ENCODE assay signal across 9 mouse cellular contexts in the genomic region with DNA sequence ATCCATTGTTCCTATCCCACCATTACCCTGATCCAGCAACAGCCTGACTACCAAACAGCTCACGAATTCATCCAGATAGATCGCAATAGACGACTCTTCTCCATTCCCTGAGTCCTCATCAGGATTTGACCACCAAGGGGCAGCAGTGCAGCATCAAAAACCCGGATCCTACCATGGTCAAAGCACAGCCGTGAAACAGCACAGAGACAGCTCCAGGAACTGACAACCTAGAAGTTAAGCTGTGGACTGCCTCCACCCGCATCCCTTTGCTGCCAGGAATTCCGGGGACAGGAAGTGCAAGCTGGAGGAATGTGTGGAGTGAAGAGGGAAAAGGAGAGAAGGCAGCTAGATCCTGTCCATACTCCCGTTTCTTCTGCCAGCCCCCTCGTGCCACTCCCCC. TPM values are rescaled to one million over a fixed set of nuclear protein-coding genes. Genes with fewer than 3 reads are reported as not detected.
DNase-seq lines count a peak whose midpoint lies in the region; ATAC-seq and TF ChIP-seq lines count a peak whose summit lies in the region.
"Had no signal": no experiment of that assay in that cellular context is flagged by ENCODE, and none has a peak within 500 bp of the region (broad histone marks: within the 10 kb centered on the region; RNA-seq: fewer than 3 reads in every experiment).

No protein-coding gene starts in this region.

- DNase-seq in MEL (ENCODE audit: low read depth, low spot score), result peak; percentile 47
- peak; percentile 81 for DNase-seq in brain, adult 2 months (ENCODE audit: low read depth, low spot score)
- DNase-seq in forelimb bud, embryonic 11.5 days (ENCODE audit: low read depth, low spot score), result peak; percentile 63
- DNase-seq in heart, postnatal 36 days, result peak; percentile 83 to 84
- peak; percentile 84 for DNase-seq in layer of hippocampus, adult 11-12 months (ENCODE audit: low spot score)
- DNase-seq in lung, postnatal 0 days (ENCODE audit: low spot score), result peak; percentile 95
- DNase-seq in ovary, postnatal 36 days (ENCODE audit: low spot score), result peak; percentile 71
- DNase-seq in urinary bladder, postnatal 36 days (ENCODE audit: low spot score in 2 of 2), result peak; percentile 72 to 80

- no peak overlapping the region for H3K4me2 ChIP-seq in lung, postnatal 0 days (replicated peaks; ENCODE audit: low read depth, low read length)
- H3K4me2 ChIP-seq: liver, embryonic 15.5 days had no signal

- peak; percentile 76 for TF ChIP-seq RAD21 in MEL (IDR thresholded peaks at IDR 0.05; ENCODE audit: low read depth, low read length)

- no peak overlapping the region for H3K27ac ChIP-seq in MEL (ENCODE audit: control insufficient read depth, low read depth, low read length)
- H3K27ac ChIP-seq in lung, postnatal 0 days (ENCODE audit: low read length), result no peak overlapping the region
- H3K27ac ChIP-seq: liver, embryonic 15.5 days had no signal

- no peaks in the 10 kb centered on the region for H3K36me3 ChIP-seq in MEL (ENCODE audit: control insufficient read depth in 1 of 2, insufficient read depth in 2 of 2, low read length in 2 of 2)
- no peaks in the 10 kb centered on the region for H3K36me3 ChIP-seq in lung, postnatal 0 days (ENCODE audit: insufficient read depth, low read length)
- H3K36me3 ChIP-seq: liver, embryonic 15.5 days had no signal

- peak; percentile 70 for ATAC-seq in lung, postnatal 0 days

- no peak for TF ChIP-seq EP300 in MEL (IDR thresholded peaks at IDR 0.05; ENCODE audit: low read depth in 1 of 2, low read length in 2 of 2)
- peak; percentile 56 for TF ChIP-seq EP300 in lung, postnatal 0 days (IDR thresholded peaks at IDR 0.05)

- no peaks in the 10 kb centered on the region; a peak in 1 of 4 replicates for H3K4me1 ChIP-seq in MEL (ENCODE audit: control insufficient read depth in 1 of 2, insufficient read depth in 2 of 2, low read length in 2 of 2)
- peaks cover 6% of the 10 kb centered on the region; the same call in 1 of the 2 replicates for H3K4me1 ChIP-seq in lung, postnatal 0 days (ENCODE audit: insufficient read depth, low read depth, low read length)

- TF ChIP-seq CTCF in MEL (IDR thresholded peaks at IDR 0.05 in 2 of 3, conservative IDR thresholded peaks at IDR 0.05 in 1 of 3; ENCODE audit: control insufficient read depth in 1 of 3, insufficient read depth in 1 of 3, low read depth in 2 of 3, low read length in 3 of 3, poor library complexity in 1 of 3, severe bottlenecking in 1 of 3), result peak; percentile 26 to 70 (median 54)
- peak; percentile 89 for TF ChIP-seq CTCF in lung, postnatal 0 days (IDR thresholded peaks at IDR 0.05)

- TF ChIP-seq POLR2A in MEL (IDR thresholded peaks at IDR 0.05; ENCODE audit: control insufficient read depth in 1 of 2, insufficient read depth in 1 of 2, low read depth in 1 of 2, low read length in 2 of 2, poor library complexity in 1 of 2), result no peak

- WGBS in lung, postnatal 0 days, result 8% methylated on average over 9 of the region's 9 CpGs

- H3K9ac ChIP-seq in MEL (ENCODE audit: control insufficient read depth, low read depth, low read length, poor library complexity, severe bottlenecking), result no peak overlapping the region
- no peak overlapping the region for H3K9ac ChIP-seq in lung, postnatal 0 days (replicated peaks; ENCODE audit: low read depth)
- H3K9ac ChIP-seq: liver, embryonic 15.5 days had no signal

- no peaks in the 10 kb centered on the region for H3K79me2 ChIP-seq in MEL (ENCODE audit: control insufficient read depth, insufficient read depth, low read length, poor library complexity)

- H3K4me3 ChIP-seq in MEL (ENCODE audit: control insufficient read depth in 1 of 2, insufficient read depth in 1 of 2, low read depth in 2 of 2, low read length in 2 of 2), result no peak overlapping the region
- H3K4me3 ChIP-seq in lung, postnatal 0 days (ENCODE audit: low read depth, low read length), result no peak overlapping the region
- H3K4me3 ChIP-seq: liver, embryonic 15.5 days had no signal

- H3K27me3 ChIP-seq in MEL (ENCODE audit: control insufficient read depth in 1 of 2, insufficient read depth in 2 of 2, low read length in 2 of 2), result no peaks in the 10 kb centered on the region
- no peaks in the 10 kb centered on the region for H3K27me3 ChIP-seq in lung, postnatal 0 days (replicated peaks; ENCODE audit: insufficient read depth, low read length)
- H3K27me3 ChIP-seq: liver, embryonic 15.5 days had no signal

- intact Hi-C loops in heart, postnatal 36 days (cut with DNase I), result loop anchor here (1.0 to 10.0 kb wide), 3 partner anchors 63 to 387 kb away; no protein-coding TSS in a partner anchor

- H3K9me3 ChIP-seq in MEL (replicated peaks; ENCODE audit: insufficient read depth, low read length), result no peaks in the 10 kb centered on the region
- H3K9me3 ChIP-seq in lung, postnatal 0 days (ENCODE audit: low read length), result no peaks in the 10 kb centered on the region
- H3K9me3 ChIP-seq: liver, embryonic 15.5 days had no signal

TF ChIP-seq in MEL, 35 proteins besides CTCF, POLR2A, EP300 and RAD21:
- TF ChIP-seq SMC3 (IDR thresholded peaks at IDR 0.05; ENCODE audit: low read depth, low read length), result peak; percentile 75
- peak; percentile 71 for TF ChIP-seq ZC3H11A (IDR thresholded peaks at IDR 0.05; ENCODE audit: low read depth, low read length)
- no peak for TF ChIP-seq BHLHE40 (IDR thresholded peaks at IDR 0.05; ENCODE audit: borderline replicate concordance, low read depth, low read length)
- TF ChIP-seq ELF1 (IDR thresholded peaks at IDR 0.05; ENCODE audit: low read depth, low read length), result no peak

RNA-seq across cellular contexts. Expression of a gene that starts 13.6 kb away (rescaled TPM):
- not detected in 2 replicates for total RNA-seq in MEL (2012; rRNA removed)
- polyA plus RNA-seq in MEL (2012; ENCODE audit: insufficient read depth in 1 of 2, insufficient read length in 2 of 2, low read depth in 1 of 2, low replicate concordance in 2 of 2, missing spikeins in 1 of 2), result not detected
- total RNA-seq in heart, postnatal 36 days (2021), result 1 to 10 TPM; 4.3 to 4.7 TPM
- polyA plus RNA-seq in lung, postnatal 0 days (2015; fragmentation: Nextera tagmentation; extraction: Ambion mirVana), result 9.9 and 11.2 TPM in 2 replicates

RNA-seq across cellular contexts. Expression of a gene that starts 24.6 kb away (rescaled TPM):
- total RNA-seq in MEL (2012; rRNA removed), result 0.10 and 0.23 TPM in 2 replicates
- under 1 TPM in 1 of 2 experiments, not detected in 1; 0.86 TPM for polyA plus RNA-seq in MEL (2012; ENCODE audit: insufficient read depth in 1 of 2, insufficient read length in 2 of 2, low read depth in 1 of 2, low replicate concordance in 2 of 2, missing spikeins in 1 of 2)
- 10 to 100 TPM; 19.6 to 28.4 TPM for total RNA-seq in heart, postnatal 36 days (2021)
- polyA plus RNA-seq in lung, postnatal 0 days (2015; fragmentation: Nextera tagmentation; extraction: Ambion mirVana), result 11.5 and 11.6 TPM in 2 replicates

RNA-seq across cellular contexts. Expression of a gene that starts 56.2 kb away (rescaled TPM):
- under 0.01 TPM in 1 of 2 replicates, not detected in the other for total RNA-seq in MEL (2012; rRNA removed)
- polyA plus RNA-seq in MEL (2012; ENCODE audit: insufficient read depth in 1 of 2, insufficient read length in 2 of 2, low read depth in 1 of 2, low replicate concordance in 2 of 2, missing spikeins in 1 of 2), result not detected
- total RNA-seq in heart, postnatal 36 days (2021), result 10 to 100 TPM; 24.3 to 29.9 TPM
- polyA plus RNA-seq in lung, postnatal 0 days (2015; fragmentation: Nextera tagmentation; extraction: Ambion mirVana), result 5.8 and 7.0 TPM in 2 replicates

Comparison
In these comparisons a context has a peak if more than half of its experiments do, and no peak if none do; other contexts are left out.
1. RNA of a gene that starts 24.6 kb away (total RNA-seq): 19.6 to 28.4 TPM in heart, postnatal 36 days; 0.10 to 0.23 TPM in MEL; every median in the first group is over 10 times any median in the second.
2. RNA of a gene that starts 56.2 kb away (total RNA-seq): 24.3 to 29.9 TPM in heart, postnatal 36 days; under 0.01 TPM in MEL; every median in the first group is over 10 times any median in the second.
3. Peak in every context shown above with its lines, with median percentiles within 50 percentile points of each other: DNase-seq.